Mouse (Mus musculus) limb, embryonic 15.5 days (tissue): ENCODE data around the gene Dstyk. TPM values are rescaled to one million over a fixed set of nuclear protein-coding genes. Genes with fewer than 3 reads are reported as not detected.
A peak's percentile ranks its signal among the peaks of the same experiment; 100 is the strongest.

Experiments
- ATAC-seq: fragments of 200-750 bp; cut with Nextera tagmentation; 2 replicates; pipeline ENCODE4 v1.8.0; 2017; ENCODE audit warnings: low read depth, moderate TSS enrichment; ENCODE audit not compliant: insufficient number of reproducible peaks, low FRiP score, low TSS enrichment
- H3K27ac ChIP-seq: fragments of 300-500 bp; sonication (generic); 2 replicates; pipeline ENCODE4 v1.5.1; 2015; ENCODE audit warnings: moderate library complexity, mild to moderate bottlenecking, inconsistent platforms
- H3K27me3 ChIP-seq: fragments of 300-500 bp; sonication (generic); 2 replicates; pipeline ENCODE4 v1.6.1; 2015; ENCODE audit warnings: inconsistent platforms
- H3K36me3 ChIP-seq: fragments of 300-500 bp; sonication (generic); 2 replicates; pipeline ENCODE4 v1.6.1; 2015; ENCODE audit warnings: inconsistent platforms
- H3K4me1 ChIP-seq: fragments of 300-500 bp; sonication (generic); 2 replicates; pipeline ENCODE4 v1.6.1; 2015; ENCODE audit warnings: inconsistent platforms
- H3K4me2 ChIP-seq: fragments of 300-500 bp; sonication (generic); 2 replicates; pipeline ENCODE4 v1.6.1; 2015; ENCODE audit warnings: mild to moderate bottlenecking, inconsistent platforms
- H3K4me3 ChIP-seq: fragments of 300-500 bp; sonication (generic); 2 replicates; pipeline ENCODE4 v1.5.1; 2015; ENCODE audit warnings: mild to moderate bottlenecking, inconsistent platforms
- H3K9ac ChIP-seq: fragments of 300-500 bp; sonication (generic); 2 replicates; pipeline ENCODE4 v1.6.1; 2015; ENCODE audit warnings: inconsistent platforms
- H3K9me3 ChIP-seq: fragments of 300-500 bp; sonication (generic); 2 replicates; pipeline ENCODE4 v1.6.1; 2016; ENCODE audit warnings: inconsistent platforms
- WGBS: fragments of 180-500 bp; shearing (Covaris S2); methylation state at CpG from one replicate; pipeline ENCODE4 v1.1.7; 2015; 5-methylcytosine and 5-hydroxymethylcytosine counted together
- polyA plus RNA-seq: library from polyadenylated mRNA; unstranded; fragments of >200 nt; fragmentation: Nextera tagmentation; extraction: Ambion mirVana; gene quantifications from 2 replicates; pipeline ENCODE4 v1.2.1, GENCODE M21; 2015

The Dstyk gene
- polyA plus RNA-seq, 1 experiment from 2014 or later, result 16.5 TPM

GRCm38 (mm10) chr1:132422912-132423696 lies 5.7 kb downstream of the Dstyk start:
- no peak for ATAC-seq
- H3K9ac ChIP-seq, result no peak overlapping the region
- H3K27ac ChIP-seq, result no peak overlapping the region
- no peak overlapping the region for H3K4me2 ChIP-seq
- 89% methylated on average over 5 of the region's 5 CpGs for WGBS
- H3K36me3 ChIP-seq, result no peaks in the 10 kb centered on the region
- H3K4me1 ChIP-seq, result peaks cover 20% of the 10 kb centered on the region
- H3K9me3 ChIP-seq, result no peaks in the 10 kb centered on the region
- no peaks in the 10 kb centered on the region for H3K27me3 ChIP-seq
- H3K4me3 ChIP-seq, result no peak overlapping the region

GRCm38 (mm10) chr1:132425600-132425999 lies 8.2 kb downstream of the Dstyk start:
- no peak overlapping the region for H3K4me3 ChIP-seq
- no peaks in the 10 kb centered on the region for H3K9me3 ChIP-seq
- H3K27me3 ChIP-seq, result no peaks in the 10 kb centered on the region
- peaks cover 3% of the 10 kb centered on the region; the same call in 1 of the 2 replicates for H3K4me1 ChIP-seq
- no peak for ATAC-seq
- H3K9ac ChIP-seq, result no peak overlapping the region
- no peaks in the 10 kb centered on the region for H3K36me3 ChIP-seq
- H3K27ac ChIP-seq, result no peak overlapping the region
- no peak overlapping the region for H3K4me2 ChIP-seq

GRCm38 (mm10) chr1:132430818-132431217 lies 13.5 kb downstream of the Dstyk start:
- Histone ChIP-seq H3K9ac (no peak overlapping the region), H3K36me3 (peaks cover 13% of the 10 kb centered on the region), H3K27ac (no peak overlapping the region), H3K27me3 (no peaks in the 10 kb centered on the region), H3K9me3 (no peaks in the 10 kb centered on the region), H3K4me3 (no peak overlapping the region), H3K4me1 (peaks cover 17% of the 10 kb centered on the region; the same call in 1 of the 2 replicates), H3K4me2 (no peak overlapping the region)
- ATAC-seq, result no peak
- WGBS, result 31% methylated on average over 3 of the region's 3 CpGs

DNA sequence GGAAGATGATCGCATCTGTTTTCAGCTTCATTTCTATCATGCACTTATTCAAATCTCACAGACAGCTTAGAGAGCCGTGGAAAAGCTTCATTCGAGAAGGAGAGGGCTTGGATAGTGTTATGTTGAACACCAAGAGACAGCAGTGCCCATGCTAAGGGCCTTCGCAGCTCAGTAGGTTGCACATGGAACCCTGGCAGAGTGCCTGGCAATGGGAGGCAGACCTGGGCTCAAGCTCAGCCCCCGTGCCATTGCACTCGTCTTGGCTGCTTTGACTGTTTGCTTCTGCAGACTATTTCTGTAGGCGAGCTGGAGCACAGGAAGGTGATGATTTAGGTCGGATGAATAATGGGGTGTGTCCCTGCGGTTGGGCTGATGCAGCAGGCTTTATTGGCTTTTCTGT lies 14.4 kb downstream of the Dstyk start:
- Histone ChIP-seq H3K27ac (0 out of 2 replicates have a peak overlapping the region, but pooled peaks have one; percentile 6), H3K4me2 (no peak overlapping the region), H3K27me3 (no peaks in the 10 kb centered on the region), H3K9ac (no peak overlapping the region), H3K4me1 (peaks cover 16% of the 10 kb centered on the region; the same call in 1 of the 2 replicates), H3K9me3 (no peaks in the 10 kb centered on the region), H3K4me3 (no peak overlapping the region), H3K36me3 (peaks cover 21% of the 10 kb centered on the region)
- 52% methylated on average over 9 of the region's 9 CpGs for WGBS
- ATAC-seq, result no peak

- Histone ChIP-seq H3K27ac (no peak overlapping the region), H3K27me3 (no peaks in the 10 kb centered on the region), H3K9me3 (no peaks in the 10 kb centered on the region), H3K4me2 (no peak overlapping the region), H3K4me3 (no peak overlapping the region), H3K36me3 (peaks cover 30% of the 10 kb centered on the region), H3K4me1 (peaks cover 16% of the 10 kb centered on the region; the same call in 1 of the 2 replicates), H3K9ac (no peak overlapping the region)
- 59% methylated on average over 5 of the region's 5 CpGs for WGBS
- no peak for ATAC-seq
Observed at GRCm38 (mm10) chr1:132433349-132433748, 16.0 kb downstream of the Dstyk start.

DNA sequence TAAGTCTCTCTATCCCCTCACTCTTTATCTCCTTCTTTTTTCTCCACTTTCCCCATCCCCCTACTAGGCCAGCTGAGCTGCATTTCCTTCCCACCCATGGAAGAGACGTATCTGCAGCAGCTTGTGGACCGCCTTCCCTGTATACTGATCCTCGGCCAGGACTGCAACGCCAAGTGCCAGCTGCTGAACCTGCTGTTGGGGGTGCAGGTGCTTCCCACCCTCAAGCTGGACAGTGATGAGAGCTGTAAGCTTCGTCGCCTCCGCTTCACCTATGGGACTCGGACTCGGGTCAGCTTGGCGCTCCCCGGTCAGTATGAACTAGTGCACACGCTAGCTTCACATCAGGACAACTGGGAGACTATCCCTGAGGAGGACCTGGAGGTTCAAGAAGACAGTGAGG lies 16.7 kb downstream of the Dstyk start:
- no peak overlapping the region for H3K9ac ChIP-seq
- 88% methylated on average over 12 of the region's 12 CpGs for WGBS
- ATAC-seq, result no peak
- H3K4me3 ChIP-seq, result no peak overlapping the region
- no peaks in the 10 kb centered on the region for H3K27me3 ChIP-seq
- H3K4me2 ChIP-seq, result no peak overlapping the region
- H3K9me3 ChIP-seq, result no peaks in the 10 kb centered on the region
- peaks cover 30% of the 10 kb centered on the region for H3K36me3 ChIP-seq
- H3K4me1 ChIP-seq, result peaks cover 16% of the 10 kb centered on the region; the same call in 1 of the 2 replicates
- no peak overlapping the region for H3K27ac ChIP-seq

DNA sequence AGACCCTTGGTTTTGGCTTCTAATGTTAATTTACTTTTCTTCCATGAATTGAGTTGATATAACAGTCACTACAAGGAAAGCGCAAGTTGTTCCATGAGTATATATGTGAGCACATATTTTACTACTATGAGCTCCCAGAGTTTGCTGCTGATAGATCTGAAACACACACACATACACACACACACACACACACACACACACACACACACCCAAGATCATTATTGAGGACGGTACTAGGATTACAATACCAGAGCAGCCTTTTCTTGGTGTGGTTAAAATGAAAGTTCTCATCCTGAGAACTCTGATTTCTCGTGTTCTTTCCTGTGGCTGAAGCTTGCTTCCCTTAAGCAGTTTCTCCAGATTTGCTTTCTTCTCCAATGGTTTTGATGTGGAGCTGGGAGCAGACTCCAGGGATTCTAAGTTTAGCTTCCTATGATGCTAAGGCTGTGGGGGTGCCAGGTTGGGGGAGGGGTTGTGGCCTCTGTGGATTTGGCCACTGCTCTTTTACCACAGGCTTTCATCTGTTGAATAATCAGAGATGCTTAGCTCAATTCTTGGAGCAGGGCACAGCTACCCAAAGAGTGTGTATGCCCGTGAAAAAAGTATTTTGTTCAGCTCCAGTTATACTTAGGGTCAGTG lies 19.1 kb downstream of the Dstyk start:
- Histone ChIP-seq H3K4me3 (no peak overlapping the region), H3K36me3 (peaks cover 49% of the 10 kb centered on the region), H3K4me1 (peaks cover 8% of the 10 kb centered on the region; the same call in 1 of the 2 replicates), H3K9ac (0 out of 2 replicates have a peak overlapping the region, but pooled peaks have one; percentile 4), H3K4me2 (no peak overlapping the region), H3K27me3 (no peaks in the 10 kb centered on the region), H3K27ac (peak overlapping the region; percentile 38), H3K9me3 (no peaks in the 10 kb centered on the region)
- no peak for ATAC-seq
- WGBS, result 72% methylated on average over 4 of the region's 4 CpGs

DNA sequence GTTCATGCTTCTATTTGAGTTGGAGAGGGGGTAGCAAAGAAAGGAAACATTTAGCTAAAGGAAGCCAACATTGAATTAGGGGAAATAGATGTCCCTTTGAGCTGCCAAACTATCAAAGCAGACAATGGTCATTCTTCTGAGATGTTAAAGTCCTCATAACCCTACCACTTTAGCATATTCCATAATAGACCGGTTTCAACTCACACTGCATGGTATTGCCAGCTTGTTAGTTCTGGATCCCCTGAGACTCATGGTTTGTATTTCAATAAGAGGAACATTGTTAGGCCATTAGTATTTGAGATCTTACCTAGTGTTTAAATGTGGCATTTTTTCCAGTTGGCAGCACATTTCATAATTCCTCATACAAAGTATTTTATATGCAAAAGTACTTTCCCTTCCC lies 19.6 kb downstream of the Dstyk start:
- WGBS, result 61% methylated on average over 1 of the region's 1 CpGs

DNA sequence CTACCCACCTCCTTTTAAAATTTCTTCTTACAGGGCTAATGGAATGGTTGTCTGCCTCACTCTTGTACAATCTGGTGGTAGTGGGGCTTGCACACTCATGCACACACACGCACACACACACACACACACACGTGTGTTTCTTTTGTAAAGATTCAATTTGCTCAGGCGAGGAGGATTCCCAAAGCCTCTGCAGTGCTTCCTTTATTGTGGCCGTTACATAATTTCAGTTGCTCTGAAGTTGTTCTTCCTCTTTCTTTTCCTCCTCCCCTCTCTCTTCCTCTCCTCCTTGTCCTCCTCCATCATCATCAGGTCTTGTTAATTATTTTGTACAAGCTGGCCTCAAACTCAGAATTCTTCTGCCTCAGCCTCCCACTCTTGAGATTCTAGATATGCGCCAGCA lies 20.0 kb downstream of the Dstyk start:
- Histone ChIP-seq H3K4me2 (no peak overlapping the region), H3K36me3 (peaks cover 57% of the 10 kb centered on the region), H3K9ac (no peak overlapping the region), H3K4me1 (0 out of 2 replicates have a peak, but pooled peaks cover 3% of the 10 kb centered on the region), H3K9me3 (no peaks in the 10 kb centered on the region), H3K4me3 (no peak overlapping the region), H3K27me3 (no peaks in the 10 kb centered on the region), H3K27ac (no peak overlapping the region)
- WGBS, result 83% methylated on average over 5 of the region's 5 CpGs
- no peak for ATAC-seq

More for the DNA sequence above, 19.6 kb downstream of the Dstyk start:
- peaks cover 3% of the 10 kb centered on the region; the same call in 1 of the 2 replicates for H3K4me1 ChIP-seq
- no peaks in the 10 kb centered on the region for H3K27me3 ChIP-seq
- ATAC-seq, result no peak
- H3K36me3 ChIP-seq, result peaks cover 54% of the 10 kb centered on the region
- H3K4me3 ChIP-seq, result no peak overlapping the region
- H3K27ac ChIP-seq, result peak overlapping the region; percentile 17; the same call in 1 of the 2 replicates
- no peaks in the 10 kb centered on the region for H3K9me3 ChIP-seq
- H3K4me2 ChIP-seq, result no peak overlapping the region
- H3K9ac ChIP-seq, result no peak overlapping the region

DNA sequence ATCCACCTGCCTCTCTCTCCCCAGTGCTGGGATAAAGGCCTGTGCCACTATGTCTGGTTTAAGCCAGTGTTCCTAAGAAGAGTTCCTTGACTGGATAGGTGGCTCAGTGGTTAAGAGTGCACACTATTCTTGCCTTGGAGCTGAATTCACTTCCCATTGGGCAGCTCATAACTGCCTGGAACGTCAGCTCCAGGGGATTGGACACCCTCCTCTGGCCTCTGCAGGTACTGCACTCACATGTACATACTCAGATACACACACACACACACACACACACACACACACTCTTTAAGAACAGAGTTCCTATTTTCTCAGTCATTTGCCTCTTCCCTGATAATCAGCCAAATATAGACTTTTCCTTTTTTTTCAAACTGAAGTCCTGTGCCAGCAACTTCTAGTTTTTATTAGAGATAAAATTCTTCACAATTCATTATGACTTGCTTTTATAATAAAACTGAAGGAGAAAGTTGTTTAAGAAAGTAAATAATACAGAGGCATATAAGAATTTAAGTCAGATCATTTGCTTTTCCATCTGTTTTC lies 23.6 kb downstream of the Dstyk start:
- Histone ChIP-seq H3K9ac (no peak overlapping the region), H3K27ac (no peak overlapping the region), H3K4me3 (no peak overlapping the region), H3K4me1 (no peaks in the 10 kb centered on the region), H3K36me3 (peaks cover 57% of the 10 kb centered on the region), H3K4me2 (no peak overlapping the region), H3K9me3 (no peaks in the 10 kb centered on the region), H3K27me3 (no peaks in the 10 kb centered on the region)
- 88% methylated on average over 1 of the region's 1 CpGs for WGBS
- no peak for ATAC-seq

DNA sequence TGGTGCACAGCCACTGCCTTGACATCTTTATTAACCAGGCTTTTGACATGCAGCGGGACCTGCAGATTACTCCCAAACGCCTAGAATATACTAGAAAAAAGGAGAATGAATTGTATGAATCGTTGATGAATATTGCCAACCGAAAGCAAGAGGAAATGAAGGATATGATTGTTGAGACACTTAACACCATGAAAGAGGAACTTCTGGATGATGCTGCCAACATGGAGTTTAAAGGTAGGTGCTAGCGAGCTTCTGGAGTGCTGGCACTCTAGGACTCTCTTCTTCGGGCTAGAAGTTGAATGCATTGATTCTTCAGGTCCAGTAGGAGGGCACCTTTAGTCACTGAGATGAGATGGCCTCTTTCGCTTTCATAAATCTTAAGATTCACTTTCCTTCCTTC lies 32.4 kb downstream of the Dstyk start:
- peaks cover 55% of the 10 kb centered on the region for H3K36me3 ChIP-seq
- 93% methylated on average over 7 of the region's 7 CpGs for WGBS

DNA sequence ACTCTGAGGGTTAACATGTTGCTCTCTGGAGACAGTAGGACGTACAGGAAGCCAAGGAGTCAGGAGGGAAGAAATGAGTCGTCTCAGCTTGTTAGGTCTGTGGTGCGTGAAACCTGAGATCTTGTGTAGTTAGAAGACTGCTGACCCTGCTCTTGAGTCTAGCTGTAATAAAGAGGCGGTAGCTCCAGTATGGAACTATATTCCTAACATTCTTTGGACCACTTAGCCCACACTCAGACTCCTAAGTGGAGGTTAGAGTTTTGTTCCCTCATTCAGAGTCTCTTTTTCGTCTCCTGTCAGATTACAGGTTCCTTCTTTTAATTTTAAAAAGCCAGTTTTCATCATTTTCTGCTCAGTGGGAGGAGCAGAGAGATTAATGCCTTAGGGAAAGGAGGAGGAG lies 47.3 kb downstream of the Dstyk start:
- no peak overlapping the region for H3K27ac ChIP-seq
- WGBS, result 51% methylated on average over 5 of the region's 5 CpGs

More for the DNA sequence above, 32.4 kb downstream of the Dstyk start:
- no peak overlapping the region for H3K4me3 ChIP-seq
- H3K4me1 ChIP-seq, result no peaks in the 10 kb centered on the region
- no peaks in the 10 kb centered on the region for H3K27me3 ChIP-seq
- no peak overlapping the region for H3K4me2 ChIP-seq
- ATAC-seq, result no peak
- no peak overlapping the region for H3K27ac ChIP-seq
- H3K9me3 ChIP-seq, result no peaks in the 10 kb centered on the region
- no peak overlapping the region for H3K9ac ChIP-seq

More for the DNA sequence above, 47.3 kb downstream of the Dstyk start:
- Histone ChIP-seq H3K4me3 (no peak overlapping the region), H3K9ac (no peak overlapping the region), H3K27me3 (no peaks in the 10 kb centered on the region), H3K36me3 (peaks cover 59% of the 10 kb centered on the region), H3K4me2 (no peak overlapping the region), H3K9me3 (no peaks in the 10 kb centered on the region), H3K4me1 (0 out of 2 replicates have a peak, but pooled peaks cover 3% of the 10 kb centered on the region)
- ATAC-seq, result no peak
